Mouse (Mus musculus) inflammation-experienced regulatory T-cells, adult 6 months (primary cell): ENCODE measurements around the gene 1600012H06Rik. TPM values are rescaled to one million over a fixed set of nuclear protein-coding genes. Genes with fewer than 3 reads are reported as not detected.

Source experiments
- polyA plus RNA-seq, 3 experiments: library from polyadenylated mRNA; unstranded; fragments of 100-300 nt; shearing (Covaris generic); gene quantifications; one replicate each; pipeline ENCODE4 v1.2.1; 2017

The 1600012H06Rik gene
- polyA plus RNA-seq, 3 experiments from 2014 or later, result 15.3 to 22.6 (median 20.1) TPM

Other genes with a start within 250 kb of the 1600012H06Rik start
- under 1 TPM in 1 of 3 experiments, not detected in 2; 0.06 TPM for gene Thbs2, start 248.9 kb upstream of the 1600012H06Rik start, polyA plus RNA-seq
- gene Wdr27, start within 50 bp of the 1600012H06Rik start, polyA plus RNA-seq, result under 1 TPM in 2 of 3 experiments, not detected in 1; 0.72 to 0.99 TPM
- 10 to 100 TPM in 1 of 3 experiments, 1 to 10 TPM in 2; 8.9 to 13.4 (median 9.3) TPM for gene Phf10, start 18.1 kb downstream of the 1600012H06Rik start, polyA plus RNA-seq
- 10 to 100 TPM; 41.8 to 63.4 (median 58.7) TPM for gene 9030025P20Rik, start 35.3 kb downstream of the 1600012H06Rik start, polyA plus RNA-seq
- 1 to 10 TPM in 2 of 3 experiments, not detected in 1; 1.8 to 2.0 TPM for gene Gm3417, start 35.6 kb downstream of the 1600012H06Rik start, polyA plus RNA-seq
- gene Gm3435, start 67.0 kb downstream of the 1600012H06Rik start, polyA plus RNA-seq, result 10 to 100 TPM in 1 of 3 experiments, 1 to 10 TPM in 2; 5.0 to 12.9 (median 8.2) TPM
- gene Ermard, start 98.0 kb downstream of the 1600012H06Rik start, polyA plus RNA-seq, result 100 to 1,000 TPM in 2 of 3 experiments, 10 to 100 TPM in 1; 86.6 to 207 (median 188) TPM
- gene Tcte3, start 98.3 kb downstream of the 1600012H06Rik start, polyA plus RNA-seq, result 1 to 10 TPM; 1.2 to 5.4 (median 5.1) TPM
- gene Gm3448, start 98.4 kb downstream of the 1600012H06Rik start, polyA plus RNA-seq, result 1 to 10 TPM in 2 of 3 experiments, under 1 TPM in 1; 0.72 to 3.6 (median 3.2) TPM